Mouse (Mus musculus): ENCODE measurements at regions not wholly inside any gene's neighbourhood (a gene's known extent, or its start where the extent isn't known, plus 50 kb on each side); places are given as distances from the start of the nearest gene placed in this dataset.
"Not testable (repeated sequence)": the region's sequence is repeated elsewhere in the genome, so short reads cannot be mapped to it uniquely, and the experiment has no call there.

GRCm38 (mm10) chr8:126774816-126775215 lies 170.8 kb downstream of the Tomm20 start:
- no peaks in the 10 kb centered on the region for H3K4me1 ChIP-seq (replicated peaks; ENCODE audit: control insufficient read depth, insufficient read depth, low read length)
- 85% methylated on average over 7 of the region's 7 CpGs for WGBS
- no peak for ATAC-seq (ENCODE audit: low FRiP score)
- H3K36me3 ChIP-seq (replicated peaks; ENCODE audit: control insufficient read depth, insufficient read depth) = no peaks in the 10 kb centered on the region
- no peak overlapping the region for H3K27ac ChIP-seq
- no peak overlapping the region for H3K4me3 ChIP-seq (replicated peaks; ENCODE audit: low read length)
- no peak overlapping the region for H3K9ac ChIP-seq
- no peak for DNase-seq (ENCODE audit: low spot score)
- no peak overlapping the region for H3K4me2 ChIP-seq (replicated peaks)
- H3K27me3 ChIP-seq (ENCODE audit: control insufficient read depth, insufficient read depth, low read length) = no peaks in the 10 kb centered on the region
- H3K9me3 ChIP-seq (ENCODE audit: control insufficient read depth, low read length) = no peaks in the 10 kb centered on the region

GRCm38 (mm10) chr8:126772748-126773147 lies 172.9 kb downstream of the Tomm20 start:
- 63% methylated on average over 11 of the region's 11 CpGs for WGBS
- no peak overlapping the region for H3K27ac ChIP-seq
- no peak for DNase-seq (ENCODE audit: low spot score)
- no peak overlapping the region for H3K4me3 ChIP-seq (replicated peaks; ENCODE audit: low read length)
- ATAC-seq (ENCODE audit: low FRiP score) = no peak
- no peaks in the 10 kb centered on the region for H3K27me3 ChIP-seq (ENCODE audit: control insufficient read depth, insufficient read depth, low read length)
- H3K9me3 ChIP-seq (ENCODE audit: control insufficient read depth, low read length) = no peaks in the 10 kb centered on the region; the same call in 1 of the 2 replicates
- H3K4me2 ChIP-seq (replicated peaks) = no peak overlapping the region
- H3K36me3 ChIP-seq (replicated peaks; ENCODE audit: control insufficient read depth, insufficient read depth) = no peaks in the 10 kb centered on the region
- no peaks in the 10 kb centered on the region for H3K4me1 ChIP-seq (replicated peaks; ENCODE audit: control insufficient read depth, insufficient read depth, low read length)
- no peak overlapping the region for H3K9ac ChIP-seq

GRCm38 (mm10) chr8:126772194-126772593 lies 173.4 kb downstream of the Tomm20 start:
- Histone ChIP-seq H3K9me3 (ENCODE audit: control insufficient read depth, low read length) (no peaks in the 10 kb centered on the region; the same call in 1 of the 2 replicates), H3K4me1 (replicated peaks; ENCODE audit: control insufficient read depth, insufficient read depth, low read length) (no peaks in the 10 kb centered on the region), H3K36me3 (replicated peaks; ENCODE audit: control insufficient read depth, insufficient read depth) (no peaks in the 10 kb centered on the region), H3K4me2 (replicated peaks) (no peak overlapping the region), H3K4me3 (replicated peaks; ENCODE audit: low read length) (no peak overlapping the region), H3K9ac (no peak overlapping the region), H3K27me3 (ENCODE audit: control insufficient read depth, insufficient read depth, low read length) (no peaks in the 10 kb centered on the region), H3K27ac (no peak overlapping the region)
- WGBS = 91% methylated on average over 7 of the region's 7 CpGs
- ATAC-seq (ENCODE audit: low FRiP score) (no peak), DNase-seq (ENCODE audit: low spot score) (no peak)

GRCm38 (mm10) chr8:126770374-126770773 lies 175.3 kb downstream of the Tomm20 start:
- H3K4me1 ChIP-seq (replicated peaks; ENCODE audit: control insufficient read depth, insufficient read depth, low read length); H3K27me3 ChIP-seq (ENCODE audit: control insufficient read depth, insufficient read depth, low read length); DNase-seq (ENCODE audit: low spot score); H3K9ac ChIP-seq; H3K9me3 ChIP-seq (ENCODE audit: control insufficient read depth, low read length); H3K4me2 ChIP-seq (replicated peaks); H3K36me3 ChIP-seq (replicated peaks; ENCODE audit: control insufficient read depth, insufficient read depth); H3K4me3 ChIP-seq (replicated peaks; ENCODE audit: low read length); H3K27ac ChIP-seq; ATAC-seq (ENCODE audit: low FRiP score): not testable (repeated sequence)
- 83% methylated on average over 2 of the region's 2 CpGs for WGBS

- no peak overlapping the region for H3K9ac ChIP-seq
- H3K27me3 ChIP-seq (ENCODE audit: control insufficient read depth, insufficient read depth, low read length) = no peaks in the 10 kb centered on the region
- 94% methylated on average over 5 of the region's 5 CpGs for WGBS
- H3K27ac ChIP-seq = no peak overlapping the region
- ATAC-seq (ENCODE audit: low FRiP score) (no peak), DNase-seq (ENCODE audit: low spot score) (no peak)
- H3K36me3 ChIP-seq (replicated peaks; ENCODE audit: control insufficient read depth, insufficient read depth) = no peaks in the 10 kb centered on the region
- no peaks in the 10 kb centered on the region; the same call in 1 of the 2 replicates for H3K9me3 ChIP-seq (ENCODE audit: control insufficient read depth, low read length)
- H3K4me1 ChIP-seq (replicated peaks; ENCODE audit: control insufficient read depth, insufficient read depth, low read length) = no peaks in the 10 kb centered on the region
- no peak overlapping the region for H3K4me3 ChIP-seq (replicated peaks; ENCODE audit: low read length)
- no peak overlapping the region for H3K4me2 ChIP-seq (replicated peaks)
Measured at GRCm38 (mm10) chr8:126768142-126768541, 174.4 kb upstream of the Irf2bp2 start.

- Histone ChIP-seq H3K9ac (no peak overlapping the region), H3K4me2 (replicated peaks) (no peak overlapping the region), H3K27me3 (ENCODE audit: control insufficient read depth, insufficient read depth, low read length) (no peaks in the 10 kb centered on the region), H3K9me3 (ENCODE audit: control insufficient read depth, low read length) (no peaks in the 10 kb centered on the region; the same call in 1 of the 2 replicates), H3K4me1 (replicated peaks; ENCODE audit: control insufficient read depth, insufficient read depth, low read length) (no peaks in the 10 kb centered on the region), H3K36me3 (replicated peaks; ENCODE audit: control insufficient read depth, insufficient read depth) (no peaks in the 10 kb centered on the region), H3K27ac (no peak overlapping the region), H3K4me3 (replicated peaks; ENCODE audit: low read length) (no peak overlapping the region)
- no peak for ATAC-seq (ENCODE audit: low FRiP score)
- 96% methylated on average over 3 of the region's 3 CpGs for WGBS
- no peak for DNase-seq (ENCODE audit: low spot score)
Measured at GRCm38 (mm10) chr8:126767341-126767740, 173.6 kb upstream of the Irf2bp2 start.

GRCm38 (mm10) chr8:126765693-126766238 lies 172.0 kb upstream of the Irf2bp2 start:
- Histone ChIP-seq H3K4me2 (replicated peaks) (no peak overlapping the region), H3K9ac (no peak overlapping the region), H3K27me3 (ENCODE audit: control insufficient read depth, insufficient read depth, low read length) (no peaks in the 10 kb centered on the region), H3K27ac (no peak overlapping the region), H3K4me3 (replicated peaks; ENCODE audit: low read length) (no peak overlapping the region), H3K9me3 (ENCODE audit: control insufficient read depth, low read length) (no peaks in the 10 kb centered on the region; the same call in 1 of the 2 replicates), H3K36me3 (replicated peaks; ENCODE audit: control insufficient read depth, insufficient read depth) (no peaks in the 10 kb centered on the region), H3K4me1 (replicated peaks; ENCODE audit: control insufficient read depth, insufficient read depth, low read length) (no peaks in the 10 kb centered on the region)
- 95% methylated on average over 6 of the region's 6 CpGs for WGBS
- no peak for ATAC-seq (ENCODE audit: low FRiP score)
- DNase-seq (ENCODE audit: low spot score) = no peak

GRCm38 (mm10) chr8:126763600-126763999 lies 169.8 kb upstream of the Irf2bp2 start:
- Histone ChIP-seq H3K4me2 (replicated peaks) (no peak overlapping the region), H3K27ac (no peak overlapping the region), H3K4me3 (replicated peaks; ENCODE audit: low read length) (no peak overlapping the region), H3K4me1 (replicated peaks; ENCODE audit: control insufficient read depth, insufficient read depth, low read length) (no peaks in the 10 kb centered on the region), H3K9me3 (ENCODE audit: control insufficient read depth, low read length) (no peaks in the 10 kb centered on the region), H3K36me3 (replicated peaks; ENCODE audit: control insufficient read depth, insufficient read depth) (no peaks in the 10 kb centered on the region), H3K27me3 (ENCODE audit: control insufficient read depth, insufficient read depth, low read length) (no peaks in the 10 kb centered on the region), H3K9ac (no peak overlapping the region)
- no peak for DNase-seq (ENCODE audit: low spot score)
- WGBS = 91% methylated on average over 7 of the region's 7 CpGs
- no peak for ATAC-seq (ENCODE audit: low FRiP score)

GRCm38 (mm10) chr8:126759711-126760110 lies 165.9 kb upstream of the Irf2bp2 start:
- ATAC-seq (ENCODE audit: low FRiP score) = no peak
- Histone ChIP-seq H3K27ac (0 out of 2 replicates have a peak overlapping the region, but pooled peaks have one; percentile 9), H3K4me3 (replicated peaks; ENCODE audit: low read length) (no peak overlapping the region), H3K9me3 (ENCODE audit: control insufficient read depth, low read length) (no peaks in the 10 kb centered on the region), H3K36me3 (replicated peaks; ENCODE audit: control insufficient read depth, insufficient read depth) (no peaks in the 10 kb centered on the region), H3K4me2 (replicated peaks) (no peak overlapping the region), H3K27me3 (ENCODE audit: control insufficient read depth, insufficient read depth, low read length) (no peaks in the 10 kb centered on the region), H3K9ac (no peak overlapping the region), H3K4me1 (replicated peaks; ENCODE audit: control insufficient read depth, insufficient read depth, low read length) (0 out of 2 replicates have a peak, but pooled peaks cover 2% of the 10 kb centered on the region)
- no peak for DNase-seq (ENCODE audit: low spot score)
- 77% methylated on average over 7 of the region's 7 CpGs for WGBS

- no peak overlapping the region for H3K27ac ChIP-seq
- H3K4me2 ChIP-seq (replicated peaks) = no peak overlapping the region
- no peak overlapping the region for H3K4me3 ChIP-seq (replicated peaks; ENCODE audit: low read length)
- 88% methylated on average over 4 of the region's 4 CpGs for WGBS
- H3K4me1 ChIP-seq (replicated peaks; ENCODE audit: control insufficient read depth, insufficient read depth, low read length) = 0 out of 2 replicates have a peak, but pooled peaks cover 4% of the 10 kb centered on the region
- ATAC-seq (ENCODE audit: low FRiP score) (no peak), DNase-seq (ENCODE audit: low spot score) (no peak)
- no peaks in the 10 kb centered on the region for H3K9me3 ChIP-seq (ENCODE audit: control insufficient read depth, low read length)
- H3K9ac ChIP-seq = no peak overlapping the region
- H3K36me3 ChIP-seq (replicated peaks; ENCODE audit: control insufficient read depth, insufficient read depth) = no peaks in the 10 kb centered on the region
- no peaks in the 10 kb centered on the region for H3K27me3 ChIP-seq (ENCODE audit: control insufficient read depth, insufficient read depth, low read length)
Measured at GRCm38 (mm10) chr8:126758951-126759350, 165.2 kb upstream of the Irf2bp2 start.

Data from hindbrain, embryonic 14.5 days (tissue).